Mouse (Mus musculus): ENCODE data around the gene Chaf1a. TPM values are rescaled to one million over a fixed set of nuclear protein-coding genes. Genes with fewer than 3 reads are reported as not detected.

The Chaf1a gene
- polyA plus RNA-seq, 1 experiment: 4.1 TPM

DNA sequence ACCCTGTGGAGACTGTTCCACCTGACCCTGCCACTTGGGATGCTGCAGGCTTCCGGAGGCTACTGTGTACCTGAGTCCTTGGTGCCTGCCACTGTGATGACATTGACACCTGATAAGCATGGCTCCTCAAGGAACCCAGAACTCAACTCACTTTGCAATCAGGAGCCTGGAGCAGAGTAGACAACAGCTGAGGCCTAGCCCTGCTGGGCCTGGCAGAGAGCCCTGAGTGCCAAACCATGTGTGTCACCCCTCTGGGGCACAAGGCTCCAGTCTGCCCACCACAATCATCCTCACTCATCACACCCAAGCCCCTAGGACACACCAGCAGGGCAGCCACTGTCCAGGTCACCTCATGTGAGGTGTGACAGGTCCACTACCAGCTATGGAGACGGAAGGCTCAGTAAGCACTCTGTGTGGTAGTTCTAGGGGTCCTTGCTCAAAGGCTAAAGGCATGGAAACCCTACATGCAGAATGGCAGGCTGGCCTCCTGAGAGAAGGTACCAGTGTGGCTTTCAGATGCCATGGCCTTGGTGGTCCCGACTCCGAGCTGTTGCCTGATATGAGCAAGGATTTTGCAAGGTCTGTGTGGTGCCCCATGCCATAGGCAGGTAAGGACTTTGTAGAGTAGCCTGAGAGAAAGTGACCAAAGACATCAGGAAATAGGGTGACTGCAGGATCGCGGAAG, 19.7 kb upstream of the Chaf1a start:
- Histone ChIP-seq H3K27me3 (ENCODE audit: control insufficient read depth, insufficient read depth, low read length) (no peaks in the 10 kb centered on the region), H3K27ac (ENCODE audit: insufficient read depth, low read depth, low read length) (no peak overlapping the region), H3K4me3 (ENCODE audit: low read depth, low read length) (no peak overlapping the region), H3K36me3 (ENCODE audit: control insufficient read depth, insufficient read depth, low read length) (peaks cover 45% of the 10 kb centered on the region), H3K4me1 (ENCODE audit: control insufficient read depth, insufficient read depth, insufficient read length, low read length) (peaks cover 10% of the 10 kb centered on the region)
- TF ChIP-seq CTCF (IDR thresholded peaks at IDR 0.05; ENCODE audit: extremely low read depth, insufficient read length, insufficient replicate concordance, low read depth, low read length) (no peak), POLR2A (IDR thresholded peaks at IDR 0.05; ENCODE audit: low read depth, low read length) (no peak)
- 85% methylated on average over 6 of the region's 6 CpGs for WGBS

DNA sequence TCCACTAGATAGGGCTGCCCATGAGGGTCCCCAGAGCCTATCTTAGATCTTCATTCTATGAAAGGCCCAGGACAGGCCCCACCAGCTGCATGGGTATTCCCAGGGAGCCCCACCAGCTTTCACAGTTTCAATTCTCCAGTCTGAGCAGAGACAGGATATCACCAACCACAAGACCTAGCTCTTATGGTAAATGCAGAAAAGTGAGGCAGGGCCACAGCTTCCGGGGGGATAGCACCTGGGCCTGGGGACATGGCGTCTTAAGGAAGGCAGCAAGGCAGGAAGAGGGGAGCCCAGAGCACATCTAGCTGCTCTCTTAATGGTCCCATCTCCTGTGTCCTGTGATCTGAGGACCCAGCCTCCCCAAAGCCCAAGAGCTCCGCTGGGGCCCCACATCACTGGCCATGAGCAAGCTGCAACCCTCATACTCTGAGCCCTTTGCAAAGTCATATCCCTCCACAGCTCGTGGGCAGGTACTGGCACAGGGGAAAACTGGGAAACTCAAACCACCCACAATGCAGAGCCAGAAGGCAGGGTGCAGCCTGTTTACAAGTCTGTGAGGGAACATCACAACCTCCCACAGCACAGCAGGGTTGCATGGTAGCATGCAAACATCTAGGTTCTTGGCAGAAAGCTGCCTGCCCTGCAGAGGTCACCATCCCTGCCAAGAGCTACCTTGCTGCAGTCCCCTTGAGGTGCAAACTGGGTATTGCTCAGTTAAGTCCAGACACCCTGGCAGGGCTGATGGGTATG, 18.9 kb upstream of the Chaf1a start:
- Histone ChIP-seq H3K4me1 (ENCODE audit: control insufficient read depth, insufficient read depth, insufficient read length, low read length) (peaks cover 10% of the 10 kb centered on the region), H3K36me3 (ENCODE audit: control insufficient read depth, insufficient read depth, low read length) (peaks cover 37% of the 10 kb centered on the region), H3K27me3 (ENCODE audit: control insufficient read depth, insufficient read depth, low read length) (no peaks in the 10 kb centered on the region), H3K27ac (ENCODE audit: insufficient read depth, low read depth, low read length) (no peak overlapping the region), H3K4me3 (ENCODE audit: low read depth, low read length) (no peak overlapping the region)
- TF ChIP-seq CTCF (IDR thresholded peaks at IDR 0.05; ENCODE audit: extremely low read depth, insufficient read length, insufficient replicate concordance, low read depth, low read length) (no peak), POLR2A (IDR thresholded peaks at IDR 0.05; ENCODE audit: low read depth, low read length) (no peak)
- 78% methylated on average over 4 of the region's 4 CpGs for WGBS

DNA sequence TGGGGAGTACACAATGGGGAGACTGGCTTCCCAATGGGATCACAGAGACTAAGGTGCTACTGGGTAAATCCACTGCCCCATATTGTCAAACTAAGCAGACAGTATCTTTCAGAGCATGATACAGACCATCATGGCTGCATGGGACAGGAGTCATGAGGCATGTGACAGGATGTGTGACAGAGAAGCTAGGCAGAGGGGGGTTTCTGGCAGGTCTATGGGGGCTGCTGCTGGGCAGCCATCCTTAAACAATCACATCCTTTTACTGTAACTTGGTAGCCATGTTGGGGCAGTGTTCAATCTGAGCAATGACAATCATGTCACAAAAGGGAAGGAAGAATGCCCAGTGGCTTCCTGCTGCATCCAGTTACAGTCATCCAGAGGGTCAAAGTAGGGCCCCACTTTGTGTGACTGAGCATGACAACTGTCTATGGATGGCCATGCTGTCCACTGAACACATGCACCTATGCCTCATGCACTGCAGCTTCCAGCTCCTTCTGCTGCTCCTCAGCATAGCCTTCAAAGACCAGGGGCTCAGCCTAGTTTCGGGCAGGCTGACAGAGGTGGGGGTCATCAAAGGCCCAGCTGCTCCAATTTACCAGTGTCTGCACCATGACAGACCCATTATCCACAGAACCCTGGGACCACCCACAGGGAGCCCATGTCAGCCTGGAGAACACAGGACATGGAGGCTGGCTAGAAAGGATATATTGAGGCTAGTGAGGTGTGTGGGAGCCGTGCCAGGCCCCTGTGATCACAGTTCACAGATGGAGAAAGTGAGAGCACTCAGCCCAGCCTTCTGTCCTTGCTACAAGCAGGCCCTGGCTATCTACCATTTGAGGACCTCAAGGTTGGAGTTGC, 17.9 kb upstream of the Chaf1a start:
- Histone ChIP-seq H3K36me3 (ENCODE audit: control insufficient read depth, insufficient read depth, low read length) (peaks cover 27% of the 10 kb centered on the region), H3K4me3 (ENCODE audit: low read depth, low read length) (no peak overlapping the region), H3K27me3 (ENCODE audit: control insufficient read depth, insufficient read depth, low read length) (no peaks in the 10 kb centered on the region), H3K4me1 (ENCODE audit: control insufficient read depth, insufficient read depth, insufficient read length, low read length) (peaks cover 10% of the 10 kb centered on the region), H3K27ac (ENCODE audit: insufficient read depth, low read depth, low read length) (no peak overlapping the region)
- TF ChIP-seq POLR2A (IDR thresholded peaks at IDR 0.05; ENCODE audit: low read depth, low read length) (no peak), CTCF (IDR thresholded peaks at IDR 0.05; ENCODE audit: extremely low read depth, insufficient read length, insufficient replicate concordance, low read depth, low read length) (no peak)
- WGBS: 90% methylated on average over 2 of the region's 2 CpGs

DNA sequence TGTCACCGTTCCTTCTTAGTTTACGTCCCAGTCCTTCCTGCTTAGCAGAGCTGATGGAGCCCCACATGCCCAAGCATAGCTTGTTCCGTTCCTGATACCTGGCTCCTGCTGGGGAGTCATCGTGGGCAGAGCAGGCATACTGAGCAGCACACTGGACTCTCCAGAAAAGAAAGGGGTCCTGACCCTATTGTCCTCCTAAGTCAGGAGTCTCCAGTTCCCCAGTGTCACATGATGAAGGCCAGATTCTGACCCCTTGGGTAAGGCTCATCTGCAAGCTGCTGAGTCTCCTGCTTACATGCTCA, 17.3 kb upstream of the Chaf1a start:
- peaks cover 21% of the 10 kb centered on the region for H3K36me3 ChIP-seq (ENCODE audit: control insufficient read depth, insufficient read depth, low read length)
- H3K27me3 ChIP-seq (ENCODE audit: control insufficient read depth, insufficient read depth, low read length): no peaks in the 10 kb centered on the region
- H3K4me1 ChIP-seq (ENCODE audit: control insufficient read depth, insufficient read depth, insufficient read length, low read length): peaks cover 10% of the 10 kb centered on the region
- no peak overlapping the region for H3K27ac ChIP-seq (ENCODE audit: insufficient read depth, low read depth, low read length)
- H3K4me3 ChIP-seq (ENCODE audit: low read depth, low read length): no peak overlapping the region
- TF ChIP-seq CTCF (IDR thresholded peaks at IDR 0.05; ENCODE audit: extremely low read depth, insufficient read length, insufficient replicate concordance, low read depth, low read length) (no peak), POLR2A (IDR thresholded peaks at IDR 0.05; ENCODE audit: low read depth, low read length) (no peak)
- 90% methylated on average over 4 of the region's 4 CpGs for WGBS

DNA sequence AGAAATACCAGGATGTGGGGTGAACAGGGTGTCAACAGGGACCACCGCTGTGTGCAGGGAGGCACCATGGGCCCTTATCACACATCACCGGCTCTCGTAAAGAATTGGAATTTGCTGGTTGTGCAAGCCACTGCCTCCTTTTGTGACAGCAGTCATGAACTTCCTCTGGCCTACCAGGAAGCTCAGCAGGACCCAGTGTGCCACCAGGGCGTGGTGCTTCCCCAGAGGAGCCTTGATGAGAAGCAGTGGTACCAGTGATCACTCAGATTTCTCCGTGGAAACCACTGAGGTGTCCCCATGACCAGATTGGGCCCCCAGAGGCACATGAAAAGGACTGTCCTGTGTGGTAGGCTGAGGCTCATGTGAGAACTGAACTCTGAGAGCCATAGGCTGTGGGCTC, 16.9 kb upstream of the Chaf1a start:
- TF ChIP-seq POLR2A (IDR thresholded peaks at IDR 0.05; ENCODE audit: low read depth, low read length) (no peak), CTCF (IDR thresholded peaks at IDR 0.05; ENCODE audit: extremely low read depth, insufficient read length, insufficient replicate concordance, low read depth, low read length) (no peak)
- no peaks in the 10 kb centered on the region for H3K27me3 ChIP-seq (ENCODE audit: control insufficient read depth, insufficient read depth, low read length)
- H3K27ac ChIP-seq (ENCODE audit: insufficient read depth, low read depth, low read length): no peak overlapping the region
- H3K4me3 ChIP-seq (ENCODE audit: low read depth, low read length): no peak overlapping the region
- 39% methylated on average over 5 of the region's 5 CpGs for WGBS
- H3K4me1 ChIP-seq (ENCODE audit: control insufficient read depth, insufficient read depth, insufficient read length, low read length): peaks cover 10% of the 10 kb centered on the region
- H3K36me3 ChIP-seq (ENCODE audit: control insufficient read depth, insufficient read depth, low read length): peaks cover 20% of the 10 kb centered on the region

DNA sequence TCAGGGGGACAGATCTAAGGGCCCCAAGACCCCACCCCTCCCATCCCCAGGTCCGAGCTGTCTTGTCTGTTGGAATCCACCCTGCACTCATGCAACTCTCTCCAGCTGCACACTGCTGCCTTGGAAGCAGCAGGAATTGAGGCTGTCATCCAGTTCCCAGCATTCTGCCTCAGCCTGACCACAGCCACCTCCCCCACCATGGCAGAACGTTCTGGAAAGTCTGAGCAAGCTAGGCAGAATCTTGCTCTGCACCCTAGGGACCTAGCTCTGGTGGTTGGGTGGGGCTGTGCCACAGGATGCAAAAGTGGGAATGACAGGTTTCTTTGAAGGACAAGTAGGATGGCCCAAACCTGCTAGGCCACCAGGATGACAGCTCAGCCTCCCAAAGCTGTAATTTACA, 15.8 kb upstream of the Chaf1a start:
- no peaks in the 10 kb centered on the region for H3K27me3 ChIP-seq (ENCODE audit: control insufficient read depth, insufficient read depth, low read length)
- H3K36me3 ChIP-seq (ENCODE audit: control insufficient read depth, insufficient read depth, low read length): peaks cover 10% of the 10 kb centered on the region
- H3K4me3 ChIP-seq (ENCODE audit: low read depth, low read length): no peak overlapping the region
- peaks cover 10% of the 10 kb centered on the region for H3K4me1 ChIP-seq (ENCODE audit: control insufficient read depth, insufficient read depth, insufficient read length, low read length)
- H3K27ac ChIP-seq (ENCODE audit: insufficient read depth, low read depth, low read length): no peak overlapping the region
- TF ChIP-seq CTCF (IDR thresholded peaks at IDR 0.05; ENCODE audit: extremely low read depth, insufficient read length, insufficient replicate concordance, low read depth, low read length) (no peak), POLR2A (IDR thresholded peaks at IDR 0.05; ENCODE audit: low read depth, low read length) (no peak)
- 65% methylated on average over 2 of the region's 2 CpGs for WGBS

DNA sequence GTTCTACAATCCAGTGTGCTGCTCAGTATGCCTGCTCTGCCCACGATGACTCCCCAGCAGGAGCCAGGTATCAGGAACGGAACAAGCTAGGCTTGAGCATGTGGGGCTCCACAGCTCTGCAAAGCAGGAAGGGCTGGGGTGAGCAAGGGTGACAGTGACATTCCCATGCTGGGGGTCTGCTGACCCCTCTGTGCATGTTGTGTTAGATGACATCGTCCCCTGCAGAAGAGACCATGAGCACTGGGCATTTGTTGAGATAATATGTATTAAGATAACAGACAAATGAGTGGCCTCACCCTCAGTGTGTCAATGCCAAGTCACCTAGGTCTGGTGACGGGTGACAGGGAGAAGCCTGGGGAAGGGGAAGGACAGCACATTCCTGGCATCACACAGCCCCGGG, 15.3 kb upstream of the Chaf1a start:
- TF ChIP-seq CTCF (IDR thresholded peaks at IDR 0.05; ENCODE audit: extremely low read depth, insufficient read length, insufficient replicate concordance, low read depth, low read length) (no peak), POLR2A (IDR thresholded peaks at IDR 0.05; ENCODE audit: low read depth, low read length) (no peak)
- Histone ChIP-seq H3K27me3 (ENCODE audit: control insufficient read depth, insufficient read depth, low read length) (no peaks in the 10 kb centered on the region), H3K36me3 (ENCODE audit: control insufficient read depth, insufficient read depth, low read length) (peaks cover 5% of the 10 kb centered on the region), H3K4me1 (ENCODE audit: control insufficient read depth, insufficient read depth, insufficient read length, low read length) (peaks cover 10% of the 10 kb centered on the region), H3K27ac (ENCODE audit: insufficient read depth, low read depth, low read length) (no peak overlapping the region), H3K4me3 (ENCODE audit: low read depth, low read length) (no peak overlapping the region)
- 69% methylated on average over 5 of the region's 5 CpGs for WGBS
